In the genomic region with DNA sequence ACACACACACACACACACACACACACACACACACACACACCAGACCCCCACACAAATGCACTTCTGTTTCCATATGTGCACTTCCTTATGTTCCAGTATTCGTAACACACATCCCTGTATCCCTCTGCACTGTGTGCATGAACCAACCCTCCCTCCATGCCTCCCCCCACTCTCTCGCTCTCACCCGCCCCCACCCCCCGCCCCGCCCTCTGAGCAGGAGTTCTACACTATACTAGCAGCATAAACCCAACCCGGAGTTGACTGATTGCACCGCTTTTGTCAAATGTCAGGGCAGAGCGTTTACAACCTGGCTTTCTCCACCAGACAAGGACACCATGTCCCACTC, we compare ENCODE assay signal across 8 mouse cellular contexts.
DNase-seq lines count a peak whose midpoint lies in the region; ATAC-seq and TF ChIP-seq lines count a peak whose summit lies in the region.

No protein-coding gene starts in this region.

- H3K4me1 ChIP-seq in kidney, adult 2 months (ENCODE audit: control insufficient read depth, insufficient read depth, low read length), result peaks cover 3% of the 10 kb centered on the region; the same call in 1 of the 2 replicates
- peaks cover 21% of the 10 kb centered on the region for H3K4me1 ChIP-seq in midbrain, embryonic 14.5 days (ENCODE audit: control insufficient read depth, insufficient read depth, low read length)

- no peak for TF ChIP-seq POLR2A in kidney, adult 2 months (IDR thresholded peaks at IDR 0.05; ENCODE audit: low read depth, low read length)

- peak; percentile 16 for ATAC-seq in common myeloid progenitor, adult 5-6 weeks (replicated peaks; ENCODE audit: low read depth, poor library complexity, severe bottlenecking)
- ATAC-seq in inflammation-experienced regulatory T-cells, adult 6 months, result peak; percentile 22
- peak; percentile 76 for ATAC-seq in midbrain, embryonic 14.5 days (ENCODE audit: low FRiP score, low TSS enrichment)

- no peaks in the 10 kb centered on the region for H3K9me3 ChIP-seq in midbrain, embryonic 14.5 days (ENCODE audit: control insufficient read depth, low read length)

- DNase-seq in kidney, adult 2 months, result no peak
- DNase-seq in kidney, postnatal 10 days, result no peak
- DNase-seq in midbrain, embryonic 14.5 days, result no peak
- DNase-seq in layer of hippocampus, postnatal 36 days, result no peak
- DNase-seq in kidney, adult 18-20 months, result no peak
- no peak for DNase-seq in adrenal gland, adult 8-10 months

- H3K9ac ChIP-seq in midbrain, embryonic 14.5 days (replicated peaks; ENCODE audit: low read length), result peak overlapping the region; percentile 83; the same call in 1 of the 2 replicates

- peak overlapping the region; percentile 87 for H3K27ac ChIP-seq in kidney, adult 2 months (ENCODE audit: insufficient read depth, low read depth, low read length)
- H3K27ac ChIP-seq in midbrain, embryonic 14.5 days (replicated peaks; ENCODE audit: low read depth, low read length), result peak overlapping the region; percentile 100

- H3K36me3 ChIP-seq in kidney, adult 2 months (ENCODE audit: control insufficient read depth, insufficient read depth, low read length), result no peaks in the 10 kb centered on the region
- no peaks in the 10 kb centered on the region for H3K36me3 ChIP-seq in midbrain, embryonic 14.5 days (ENCODE audit: control insufficient read depth, insufficient read depth, low read length)

- peak overlapping the region; percentile 74 for H3K4me2 ChIP-seq in midbrain, embryonic 14.5 days (ENCODE audit: low read length)

- 12% methylated on average over 8 of the region's 8 CpGs for WGBS in kidney, adult 2 months
- 1% methylated on average over 8 of the region's 8 CpGs for WGBS in midbrain, embryonic 14.5 days

- peak overlapping the region; percentile 49 for H3K4me3 ChIP-seq in kidney, adult 2 months (ENCODE audit: insufficient read depth, low read depth, low read length)
- H3K4me3 ChIP-seq in midbrain, embryonic 14.5 days (replicated peaks; ENCODE audit: low read depth, low read length), result peak overlapping the region; percentile 39

- H3K27me3 ChIP-seq in kidney, adult 2 months (replicated peaks; ENCODE audit: control insufficient read depth, insufficient read depth, low read length), result no peaks in the 10 kb centered on the region
- H3K27me3 ChIP-seq in midbrain, embryonic 14.5 days (ENCODE audit: control insufficient read depth, insufficient read depth, low read length), result no peaks in the 10 kb centered on the region

- TF ChIP-seq CTCF in kidney, adult 2 months (conservative IDR thresholded peaks at IDR 0.05; ENCODE audit: insufficient read depth, insufficient read length, low read depth, low read length), result no peak

Comparison
In these comparisons a context has a peak if more than half of its experiments do, and no peak if none do; other contexts are left out.
1. ATAC-seq: peak in every context shown above with its lines; median percentile 76 in midbrain, embryonic 14.5 days; 22 in inflammation-experienced regulatory T-cells, adult 6 months; 16 in common myeloid progenitor, adult 5-6 weeks.